Mouse (Mus musculus) mouse embryonic stem cell (cell line): Measurements from ENCODE around the gene Carm1.
"Not testable (repeated sequence)": the region's sequence is repeated elsewhere in the genome, so short reads cannot be mapped to it uniquely, and the experiment has no call there.

Experiments used
- in situ Hi-C, 2 experiments: fragments of 300-500 bp; cut with MboI; formaldehyde crosslinking; loops; 1 replicate in 1 of 2; 3 replicates in 1 of 2; pipeline ENCODE4 v1.14.3; 2019 to 2020; ENCODE audit warnings: low sequenced_read_pairs in 2 of 2, low pct_unique_long_range_greater_than_20kb in 1 of 2, mixed read lengths in 1 of 2; ENCODE audit not compliant: unreplicated experiment in 1 of 2

Gene Carm1

GRCm38 (mm10) chr9:21546789-21547074 lies at the start of gene Carm1:
Gene Carm1 (plus strand): TSS chr9:21546894.
- in situ Hi-C loops: no loop called here

GRCm38 (mm10) chr9:21497050-21497542 lies 49.6 kb upstream of the Carm1 start:
- in situ Hi-C loops: no loop called here

- in situ Hi-C loops: no loop called here
Measured at GRCm38 (mm10) chr9:21497664-21498063, 49.0 kb upstream of the Carm1 start.

DNA sequence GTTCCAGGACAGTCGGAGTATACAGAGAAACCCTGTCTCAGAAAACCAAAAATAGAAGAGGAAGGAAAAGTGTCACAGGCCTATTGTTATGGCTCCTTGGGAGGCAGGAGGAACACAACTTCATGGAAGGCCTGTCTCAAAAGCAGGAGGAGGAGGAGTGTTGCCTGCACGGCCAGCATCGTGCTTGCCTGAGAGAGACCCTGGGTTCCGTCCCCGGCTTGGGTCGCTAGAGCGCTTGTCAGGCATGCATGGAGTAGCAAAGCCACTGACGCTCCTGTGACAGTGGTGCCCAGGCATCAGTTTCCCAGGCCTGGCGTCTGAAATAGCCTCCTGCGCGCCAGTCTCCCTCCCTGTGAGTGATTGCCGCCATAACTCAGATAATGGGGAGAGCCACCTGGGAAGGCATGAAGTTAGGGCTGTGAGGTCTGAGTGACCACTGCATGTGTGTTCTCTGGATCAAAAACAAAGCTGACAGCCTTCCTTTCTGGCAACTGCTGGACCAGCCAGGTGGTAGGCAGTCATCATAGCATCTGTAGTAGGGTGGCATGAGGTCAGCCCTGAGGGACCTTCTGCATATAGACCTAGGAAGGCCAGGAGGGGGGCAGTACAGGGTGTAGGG lies 48.3 kb upstream of the Carm1 start:
- in situ Hi-C loops: no loop called here

- in situ Hi-C loops: no loop called here
Measured at GRCm38 (mm10) chr9:21503352-21503751, 43.3 kb upstream of the Carm1 start.

DNA sequence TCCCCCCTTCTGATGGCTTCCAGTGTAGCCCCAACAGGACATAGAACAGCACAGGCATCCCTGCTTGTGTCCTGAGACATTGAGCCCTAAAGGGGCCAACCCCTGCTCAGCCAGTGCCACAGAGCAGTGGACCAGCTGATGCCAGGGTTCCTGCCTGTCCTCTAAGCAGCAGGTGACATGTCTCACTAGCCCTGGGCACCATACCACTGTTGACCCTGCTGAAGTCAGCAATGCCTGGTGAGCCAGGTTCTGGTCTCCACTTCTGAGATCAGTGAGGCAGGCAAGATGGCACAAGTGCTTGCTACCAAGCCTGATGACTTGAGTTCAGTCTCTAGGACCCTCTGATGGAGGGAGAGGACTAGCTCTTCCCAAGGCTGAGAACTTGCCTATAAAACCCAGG lies 40.9 kb upstream of the Carm1 start:
- in situ Hi-C loops: no loop called here

DNA sequence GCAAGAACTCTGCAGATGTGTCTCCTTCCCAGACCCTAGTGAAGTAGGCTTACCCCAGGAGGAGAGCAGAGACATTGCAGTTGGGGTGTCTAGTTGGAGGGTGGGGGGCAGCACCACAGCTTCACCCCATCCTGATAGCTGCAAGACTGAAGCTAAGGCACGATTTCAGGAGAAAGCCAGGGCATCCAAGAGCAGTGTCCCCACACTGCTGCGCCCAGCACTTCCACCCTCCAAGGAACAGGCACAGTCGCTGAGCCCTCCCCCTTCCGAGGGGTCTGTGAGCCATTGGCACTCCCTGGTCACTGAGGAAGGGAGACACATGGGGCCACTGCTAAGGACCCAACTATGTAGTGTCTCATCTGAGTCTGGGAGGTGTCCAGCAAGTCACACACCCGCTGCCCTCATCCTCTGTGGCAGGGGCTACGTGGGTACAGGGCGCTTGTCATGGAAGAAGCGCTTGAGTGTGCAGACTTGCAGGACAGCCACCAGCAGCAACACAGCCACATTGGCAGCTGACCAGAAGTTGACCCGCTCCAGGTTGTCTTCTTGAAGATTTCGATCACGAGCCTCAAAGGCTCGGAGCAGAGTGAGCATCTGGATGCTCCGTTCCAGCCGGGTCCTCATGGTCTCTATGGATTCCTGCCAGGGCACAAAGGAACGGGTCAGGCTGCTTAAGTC lies 38.8 kb upstream of the Carm1 start:
- in situ Hi-C loops: no loop called here

GRCm38 (mm10) chr9:21508871-21509404 lies 37.8 kb upstream of the Carm1 start:
- in situ Hi-C loops: no loop called here

DNA sequence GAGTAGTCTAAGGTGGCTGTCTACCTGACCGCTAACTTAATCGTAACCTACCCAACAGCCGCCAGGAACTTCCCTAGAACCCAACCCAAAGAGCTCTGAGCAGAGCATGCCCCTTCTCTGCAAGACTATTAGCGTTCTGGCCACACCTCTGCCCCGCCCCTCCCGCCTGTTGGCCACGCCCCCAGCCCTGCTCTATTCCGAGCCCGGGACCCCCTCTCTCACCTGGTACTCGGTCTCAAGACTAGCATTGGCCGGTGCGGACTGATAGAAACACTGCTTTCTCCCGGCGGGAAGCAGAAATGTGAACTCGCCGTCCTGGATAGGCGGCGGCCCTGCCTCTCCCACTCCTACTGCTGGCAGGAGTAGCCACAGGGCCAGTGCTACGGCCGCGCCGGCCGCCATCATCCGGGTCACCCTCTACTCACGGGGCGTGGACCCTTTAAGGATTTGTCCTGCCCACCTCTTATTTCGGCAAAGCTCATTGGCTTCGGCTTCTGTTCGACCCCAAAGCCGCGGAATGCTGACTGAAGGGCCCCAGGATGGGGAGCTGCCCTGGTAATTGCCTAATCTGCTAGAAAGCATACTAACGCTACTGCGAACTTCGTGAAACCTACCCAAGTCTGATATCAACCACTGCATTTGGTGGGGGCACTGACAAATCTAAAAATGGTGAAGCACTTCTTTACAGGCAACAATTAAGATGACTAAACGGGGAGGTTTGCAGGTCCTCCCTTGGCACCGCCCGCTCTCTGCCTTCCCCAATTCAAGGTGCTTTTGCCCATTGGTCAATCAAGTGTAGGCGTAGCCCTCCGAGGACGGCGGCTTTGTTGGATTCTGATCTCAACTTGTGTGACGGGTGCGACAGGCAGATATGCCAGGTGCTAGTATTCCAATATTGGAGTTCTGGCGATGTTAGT lies 36.7 kb upstream of the Carm1 start, which contains the start of gene Tmed1:
Tmed1 (minus strand) TSS at position 481 of the 917 bp plus-strand sequence.
- in situ Hi-C loops: no loop called here

GRCm38 (mm10) chr9:21510689-21511015 lies 36.0 kb upstream of the Carm1 start:
- in situ Hi-C loops: no loop called here

GRCm38 (mm10) chr9:21511052-21511451 lies 35.6 kb upstream of the Carm1 start:
- in situ Hi-C loops: no loop called here

DNA sequence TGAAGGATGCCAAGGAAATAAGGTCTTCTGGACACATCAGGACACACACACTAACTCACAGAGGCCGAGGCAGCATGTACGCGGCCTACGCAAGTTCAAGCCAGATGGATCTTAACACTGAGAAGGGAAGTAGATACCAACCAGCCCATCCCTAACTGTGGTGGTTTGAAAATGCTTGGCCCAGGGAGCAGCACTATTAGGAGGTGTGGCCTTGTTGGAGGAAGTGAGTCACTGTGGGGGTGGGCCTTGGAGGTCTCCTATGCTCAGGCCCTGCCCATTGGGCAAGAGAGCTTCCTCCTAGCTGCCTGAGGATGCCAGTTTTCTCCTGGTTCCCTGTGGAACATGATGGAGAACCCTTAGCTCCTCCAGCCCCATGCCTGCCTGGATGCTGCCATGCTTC lies 33.2 kb upstream of the Carm1 start:
- in situ Hi-C loops: no loop called here

- in situ Hi-C loops: no loop called here
Measured at GRCm38 (mm10) chr9:21517947-21518495, 28.7 kb upstream of the Carm1 start.

GRCm38 (mm10) chr9:21518690-21519089 lies 28.0 kb upstream of the Carm1 start:
- in situ Hi-C loops: not testable (repeated sequence)

DNA sequence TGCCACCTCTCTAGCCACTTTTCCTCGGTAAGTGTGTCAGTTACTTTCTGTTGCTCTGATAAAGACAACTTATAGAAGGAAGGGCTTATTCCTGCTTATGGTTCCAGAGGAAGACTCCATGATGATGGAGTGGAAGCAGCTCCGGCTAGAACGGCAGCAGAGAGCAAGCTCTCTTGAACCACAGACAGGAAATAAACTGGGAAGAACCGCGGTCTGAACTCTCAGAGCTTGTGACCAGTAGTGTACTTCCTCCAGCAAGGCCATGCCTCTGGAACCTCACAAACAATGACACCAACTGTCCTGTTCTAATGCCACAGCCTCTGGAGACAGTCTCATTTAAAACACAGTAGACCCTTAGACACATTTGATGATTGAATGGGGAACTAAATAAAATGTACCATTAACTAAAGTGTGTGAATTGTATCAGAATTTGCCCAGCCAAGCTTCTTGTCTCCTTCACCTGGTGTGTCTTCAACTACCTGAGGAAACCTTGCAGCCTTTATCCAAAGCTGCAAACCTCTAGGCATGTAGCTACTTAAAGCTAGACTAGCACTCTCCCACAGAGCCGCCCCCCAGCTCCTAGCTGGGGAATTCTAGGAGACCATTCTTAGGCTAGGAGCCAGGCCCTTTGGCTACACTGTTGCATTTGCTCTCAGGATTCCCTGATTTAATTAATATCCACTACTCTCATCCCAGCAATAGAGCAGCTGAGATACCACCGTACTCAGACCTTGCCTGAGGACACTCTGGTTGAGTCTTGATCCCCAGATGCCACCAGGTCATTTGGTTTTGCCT lies 21.4 kb upstream of the Carm1 start:
- in situ Hi-C loops: no loop called here

DNA sequence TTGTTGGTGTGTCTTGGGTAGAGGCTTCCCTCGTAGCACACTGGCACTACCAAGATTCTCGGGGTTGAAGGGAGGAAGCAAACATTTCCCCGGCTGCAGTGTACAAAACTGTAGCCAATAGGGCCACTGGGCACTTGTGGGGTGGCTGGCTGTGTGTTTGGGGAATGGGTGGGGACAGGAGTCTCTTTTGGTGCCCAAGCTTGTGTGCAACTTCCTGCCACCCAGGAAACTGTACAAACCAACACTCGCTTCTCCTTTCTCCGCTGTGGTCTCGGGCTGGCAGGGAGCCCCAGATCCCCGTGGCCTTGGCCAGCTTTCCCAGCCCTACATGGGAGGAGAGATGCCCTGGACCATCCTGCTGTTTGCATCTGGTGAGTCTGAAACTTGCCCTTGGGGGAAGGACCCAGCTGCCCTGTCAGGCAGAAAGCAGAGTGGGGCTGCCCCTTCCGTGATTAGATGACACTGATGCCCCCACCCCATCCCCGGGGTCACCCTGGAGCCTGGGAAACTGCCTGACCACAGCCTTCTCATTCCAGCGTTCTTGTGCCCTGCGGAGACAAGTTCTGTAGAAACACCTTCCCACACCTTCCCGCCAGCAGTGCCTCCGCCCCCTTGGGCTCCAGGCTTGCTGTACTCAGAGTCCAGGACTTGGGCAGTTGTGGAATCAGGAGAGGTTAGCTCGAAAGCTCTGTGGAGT lies 20.6 kb upstream of the Carm1 start, which contains the start of gene AB124611:
AB124611 (plus strand) TSS at position 240 of the 697 bp plus-strand sequence.
- in situ Hi-C loops: no loop called here

DNA sequence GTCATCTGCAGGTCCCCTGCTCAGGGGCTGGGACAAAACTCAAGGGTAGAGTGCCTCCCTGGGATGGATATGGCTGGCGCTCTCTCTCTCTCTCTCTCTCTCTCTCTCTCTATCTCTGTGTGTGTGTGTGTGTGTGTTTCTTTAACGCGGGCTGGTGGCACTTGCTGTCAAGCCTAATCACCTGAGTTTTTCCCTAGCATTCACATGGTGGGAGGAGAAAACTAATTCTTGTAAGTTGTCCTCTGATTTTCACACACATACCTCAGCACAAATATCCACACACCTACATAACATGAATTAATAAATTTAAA lies 20.1 kb upstream of the Carm1 start:
- in situ Hi-C loops: no loop called here
